Mouse (Mus musculus): Measurements from ENCODE around the gene Six4. TPM values are rescaled to one million over a fixed set of nuclear protein-coding genes. Genes with fewer than 3 reads are reported as not detected.
"Not testable (repeated sequence)": the region's sequence is repeated elsewhere in the genome, so short reads cannot be mapped to it uniquely, and the experiment has no call there.

Six4 gene
- polyA plus RNA-seq (2015; fragmentation: Nextera tagmentation; extraction: Ambion mirVana): 4.8 and 5.2 TPM in 2 replicates

GRCm38 (mm10) chr12:73113196-73113595 is at the start of gene Six4:
Six4 (minus strand) TSS chr12:73113456.
- Histone ChIP-seq H3K27me3 (no peaks in the 10 kb centered on the region; the same call in 1 of the 2 replicates), H3K27ac (replicated peaks) (peak within 1 kb of the TSS; percentile 89)

GRCm38 (mm10) chr12:73162408-73163181 is 49.3 kb upstream of the Six4 start:
- no peaks in the 10 kb centered on the region for H3K27me3 ChIP-seq
- no peaks in the 10 kb centered on the region for H3K36me3 ChIP-seq
- no peak overlapping the region for H3K9ac ChIP-seq
- H3K9me3 ChIP-seq (replicated peaks): no peaks in the 10 kb centered on the region
- no peaks in the 10 kb centered on the region for H3K4me1 ChIP-seq
- H3K4me2 ChIP-seq (replicated peaks): no peak overlapping the region
- ATAC-seq (ENCODE audit: insufficient number of reproducible peaks, low FRiP score, low TSS enrichment, low read depth): no peak
- H3K27ac ChIP-seq (replicated peaks): 0 out of 2 replicates have a peak overlapping the region, but pooled peaks have one; percentile 11
- 65% methylated on average over 13 of the region's 13 CpGs for WGBS
- no peak overlapping the region for H3K4me3 ChIP-seq (replicated peaks)

More at GRCm38 (mm10) chr12:73113196-73113595, at the start of gene Six4:
- Histone ChIP-seq H3K36me3 (0 out of 2 replicates have a peak, but pooled peaks cover 6% of the 10 kb centered on the region), H3K9me3 (replicated peaks) (no peaks in the 10 kb centered on the region), H3K4me3 (replicated peaks) (peak within 1 kb of the TSS; percentile 78), H3K9ac (peak within 1 kb of the TSS; percentile 88), H3K4me1 (peaks cover 26% of the 10 kb centered on the region), H3K4me2 (replicated peaks) (peak within 1 kb of the TSS; percentile 98)
- ATAC-seq (ENCODE audit: insufficient number of reproducible peaks, low FRiP score, low TSS enrichment, low read depth): peak; percentile 87
- WGBS: 1% methylated on average over 20 of the region's 20 CpGs

GRCm38 (mm10) chr12:73160341-73160740 is 47.1 kb upstream of the Six4 start:
- 46% methylated on average over 4 of the region's 4 CpGs for WGBS
- ATAC-seq (ENCODE audit: insufficient number of reproducible peaks, low FRiP score, low TSS enrichment, low read depth): no peak

GRCm38 (mm10) chr12:73154150-73154549 is 40.9 kb upstream of the Six4 start:
- Histone ChIP-seq H3K36me3 (no peaks in the 10 kb centered on the region), H3K9ac (no peak overlapping the region), H3K27ac (replicated peaks) (no peak overlapping the region), H3K9me3 (replicated peaks) (no peaks in the 10 kb centered on the region), H3K4me3 (replicated peaks) (no peak overlapping the region), H3K27me3 (no peaks in the 10 kb centered on the region), H3K4me1 (no peaks in the 10 kb centered on the region), H3K4me2 (replicated peaks) (no peak overlapping the region)
- 61% methylated on average over 4 of the region's 4 CpGs for WGBS
- ATAC-seq (ENCODE audit: insufficient number of reproducible peaks, low FRiP score, low TSS enrichment, low read depth): no peak

More at GRCm38 (mm10) chr12:73160341-73160740, 47.1 kb upstream of the Six4 start:
- Histone ChIP-seq H3K27me3 (no peaks in the 10 kb centered on the region), H3K4me2 (replicated peaks) (no peak overlapping the region), H3K4me3 (replicated peaks) (no peak overlapping the region), H3K9ac (no peak overlapping the region), H3K27ac (replicated peaks) (0 out of 2 replicates have a peak overlapping the region, but pooled peaks have one; percentile 3), H3K9me3 (replicated peaks) (no peaks in the 10 kb centered on the region), H3K36me3 (no peaks in the 10 kb centered on the region), H3K4me1 (no peaks in the 10 kb centered on the region)

- H3K9me3 ChIP-seq (replicated peaks); H3K27me3 ChIP-seq; H3K27ac ChIP-seq (replicated peaks); H3K36me3 ChIP-seq; H3K9ac ChIP-seq; H3K4me3 ChIP-seq (replicated peaks); H3K4me1 ChIP-seq; H3K4me2 ChIP-seq (replicated peaks); ATAC-seq (ENCODE audit: insufficient number of reproducible peaks, low FRiP score, low TSS enrichment, low read depth): not testable (repeated sequence)
- 88% methylated on average over 5 of the region's 5 CpGs for WGBS
These were observed 37.8 kb upstream of the Six4 start for GRCm38 (mm10) chr12:73151038-73151437.

GRCm38 (mm10) chr12:73147236-73147635 is 34.0 kb upstream of the Six4 start:
- Histone ChIP-seq H3K9ac (no peak overlapping the region), H3K4me3 (replicated peaks) (no peak overlapping the region), H3K4me2 (replicated peaks) (no peak overlapping the region), H3K36me3 (no peaks in the 10 kb centered on the region), H3K27ac (replicated peaks) (no peak overlapping the region), H3K9me3 (replicated peaks) (no peaks in the 10 kb centered on the region), H3K27me3 (no peaks in the 10 kb centered on the region), H3K4me1 (no peaks in the 10 kb centered on the region)
- ATAC-seq (ENCODE audit: insufficient number of reproducible peaks, low FRiP score, low TSS enrichment, low read depth): no peak
- WGBS: 32% methylated on average over 3 of the region's 3 CpGs

GRCm38 (mm10) chr12:73140732-73141131 is 27.5 kb upstream of the Six4 start:
- no peak overlapping the region for H3K4me3 ChIP-seq (replicated peaks)
- no peak for ATAC-seq (ENCODE audit: insufficient number of reproducible peaks, low FRiP score, low TSS enrichment, low read depth)
- H3K4me2 ChIP-seq (replicated peaks): no peak overlapping the region
- 77% methylated on average over 3 of the region's 3 CpGs for WGBS
- no peaks in the 10 kb centered on the region for H3K9me3 ChIP-seq (replicated peaks)
- no peaks in the 10 kb centered on the region for H3K36me3 ChIP-seq
- H3K9ac ChIP-seq: no peak overlapping the region
- H3K27ac ChIP-seq (replicated peaks): no peak overlapping the region
- no peaks in the 10 kb centered on the region for H3K4me1 ChIP-seq
- no peaks in the 10 kb centered on the region for H3K27me3 ChIP-seq

GRCm38 (mm10) chr12:73125250-73125649 is 12.0 kb upstream of the Six4 start:
- Histone ChIP-seq H3K27ac (replicated peaks) (no peak overlapping the region), H3K4me1 (0 out of 2 replicates have a peak, but pooled peaks cover 4% of the 10 kb centered on the region), H3K4me3 (replicated peaks) (no peak overlapping the region), H3K9ac (no peak overlapping the region), H3K27me3 (no peaks in the 10 kb centered on the region), H3K4me2 (replicated peaks) (no peak overlapping the region), H3K36me3 (no peaks in the 10 kb centered on the region), H3K9me3 (replicated peaks) (no peaks in the 10 kb centered on the region)
- ATAC-seq (ENCODE audit: insufficient number of reproducible peaks, low FRiP score, low TSS enrichment, low read depth): no peak
- 60% methylated on average over 4 of the region's 4 CpGs for WGBS

- Histone ChIP-seq H3K27me3 (no peaks in the 10 kb centered on the region), H3K27ac (replicated peaks) (peak within 1 kb of the TSS; percentile 76), H3K36me3 (no peaks in the 10 kb centered on the region), H3K9ac (peak within 1 kb of the TSS; percentile 72), H3K4me3 (replicated peaks) (peak within 1 kb of the TSS; percentile 77), H3K4me1 (0 out of 2 replicates have a peak, but pooled peaks cover 4% of the 10 kb centered on the region), H3K9me3 (replicated peaks) (no peaks in the 10 kb centered on the region), H3K4me2 (replicated peaks) (peak within 1 kb of the TSS; percentile 52)
- WGBS: 1% methylated on average over 23 of the region's 23 CpGs
- 0 out of 2 replicates have a peak, but pooled peaks have one; percentile 57 for ATAC-seq (ENCODE audit: insufficient number of reproducible peaks, low FRiP score, low TSS enrichment, low read depth)
These were observed 10.1 kb upstream of the Six4 start, which contains the start of gene Mnat1 for GRCm38 (mm10) chr12:73123093-73124041. Mnat1 (plus strand) TSS chr12:73123717.

- Histone ChIP-seq H3K9me3 (replicated peaks) (no peaks in the 10 kb centered on the region), H3K4me3 (replicated peaks) (peak overlapping the region; percentile 78), H3K4me2 (replicated peaks) (peak overlapping the region; percentile 98), H3K9ac (peak overlapping the region; percentile 88), H3K36me3 (0 out of 2 replicates have a peak, but pooled peaks cover 6% of the 10 kb centered on the region), H3K27ac (replicated peaks) (peak overlapping the region; percentile 89), H3K27me3 (no peaks in the 10 kb centered on the region; the same call in 1 of the 2 replicates), H3K4me1 (peaks cover 29% of the 10 kb centered on the region)
- WGBS: under 1% methylated on average over 68 of the region's 71 CpGs
- ATAC-seq (ENCODE audit: insufficient number of reproducible peaks, low FRiP score, low TSS enrichment, low read depth): peak; percentile 12; the same call in 1 of the 2 replicates
These were observed 749 bp downstream of the Six4 start for GRCm38 (mm10) chr12:73112326-73113087.

All from embryonic facial prominence, embryonic 15.5 days (tissue).